In the genomic region with DNA sequence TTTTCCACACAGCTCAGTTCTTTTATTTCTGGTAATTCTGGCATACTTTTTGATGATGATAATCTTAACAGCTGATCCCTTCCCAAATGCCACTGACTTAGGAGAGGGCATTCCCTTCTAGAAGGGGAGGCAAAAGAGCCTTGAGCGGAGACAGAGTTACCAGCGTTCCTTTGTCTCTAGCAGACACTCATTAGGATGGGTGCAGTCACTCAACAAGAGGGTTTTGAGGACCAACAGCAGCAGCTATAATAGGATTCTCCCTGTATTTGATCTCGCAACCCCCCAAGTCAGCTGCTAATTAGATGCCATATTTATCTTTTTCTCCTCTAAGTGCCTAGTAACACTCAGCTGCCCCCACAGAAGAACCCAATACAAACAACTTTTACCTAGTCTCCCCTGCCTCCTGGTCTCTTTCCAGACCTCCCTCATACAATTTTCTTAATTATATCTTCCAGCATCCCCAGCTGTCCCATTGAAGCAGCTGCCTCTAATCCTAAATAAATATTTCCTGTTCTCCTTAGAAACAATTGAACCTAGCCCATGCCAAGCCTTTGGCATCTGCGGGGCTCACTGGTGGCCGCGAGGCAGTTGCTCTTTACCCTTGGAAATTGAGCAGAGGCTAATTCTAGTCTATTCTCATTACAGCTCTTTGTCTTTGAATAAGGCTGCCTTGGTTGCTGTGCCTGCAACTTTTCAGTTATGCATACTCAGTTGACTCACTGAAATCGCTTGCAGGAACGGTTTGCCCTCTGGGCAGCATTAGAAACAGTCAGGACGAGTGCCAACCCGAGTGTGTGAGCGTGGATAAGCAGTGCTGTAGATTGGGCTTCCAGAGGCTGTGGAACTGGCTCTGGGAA, we compare ENCODE assay signal across 9 mouse cellular contexts.
DNase-seq lines count a peak whose midpoint lies in the region; ATAC-seq and TF ChIP-seq lines count a peak whose summit lies in the region.
"Had no signal": no experiment of that assay in that cellular context is flagged by ENCODE, and none has a peak within 500 bp of the region (broad histone marks: within the 10 kb centered on the region; RNA-seq: fewer than 3 reads in every experiment).

No protein-coding gene starts in this region.

- TF ChIP-seq CTCF in kidney, adult 2 months (conservative IDR thresholded peaks at IDR 0.05; ENCODE audit: insufficient read depth, insufficient read length, low read depth, low read length), result no peak

- no peak for TF ChIP-seq POLR2A in kidney, adult 2 months (IDR thresholded peaks at IDR 0.05; ENCODE audit: low read depth, low read length)

- peak; percentile 7 for DNase-seq in kidney, adult 2 months
- peak; percentile 92 for DNase-seq in Muller cell, postnatal 12 days (ENCODE audit: inconsistent ontology term)
- peak; percentile 41 for DNase-seq in embryonic facial prominence, embryonic 11.5 days (ENCODE audit: low spot score)
- no peak for DNase-seq in urinary bladder, postnatal 10 days (ENCODE audit: low spot score)
- DNase-seq in liver, embryonic 11.5 days (ENCODE audit: low spot score), result no peak

- no peaks in the 10 kb centered on the region for H3K9me3 ChIP-seq in kidney, embryonic 14.5 days (ENCODE audit: control insufficient read depth, low read length)
- H3K9me3 ChIP-seq in embryonic facial prominence, embryonic 11.5 days (replicated peaks; ENCODE audit: control insufficient read depth, low read length), result no peaks in the 10 kb centered on the region
- no peaks in the 10 kb centered on the region for H3K9me3 ChIP-seq in hindbrain, embryonic 15.5 days
- no peaks in the 10 kb centered on the region for H3K9me3 ChIP-seq in intestine, embryonic 15.5 days
- no peaks in the 10 kb centered on the region for H3K9me3 ChIP-seq in liver, embryonic 11.5 days (ENCODE audit: control insufficient read depth, low read length)
- H3K9me3 ChIP-seq: limb, embryonic 15.5 days had no signal

- no peak overlapping the region for H3K4me3 ChIP-seq in kidney, adult 2 months (ENCODE audit: insufficient read depth, low read depth, low read length)
- H3K4me3 ChIP-seq in kidney, embryonic 14.5 days (ENCODE audit: low read length), result no peak overlapping the region
- H3K4me3 ChIP-seq in embryonic facial prominence, embryonic 11.5 days (ENCODE audit: low read depth, low read length), result no peak overlapping the region
- no peak overlapping the region for H3K4me3 ChIP-seq in hindbrain, embryonic 15.5 days
- H3K4me3 ChIP-seq in intestine, embryonic 15.5 days (replicated peaks), result no peak overlapping the region
- no peak overlapping the region for H3K4me3 ChIP-seq in liver, embryonic 11.5 days (ENCODE audit: low read depth, low read length)
- H3K4me3 ChIP-seq: limb, embryonic 15.5 days had no signal

- no peak overlapping the region for H3K27ac ChIP-seq in kidney, adult 2 months (ENCODE audit: insufficient read depth, low read depth, low read length)
- H3K27ac ChIP-seq in kidney, embryonic 14.5 days (ENCODE audit: low read depth, low read length), result no peak overlapping the region
- no peak overlapping the region for H3K27ac ChIP-seq in embryonic facial prominence, embryonic 11.5 days (replicated peaks; ENCODE audit: low read depth, low read length)
- 0 out of 2 replicates have a peak overlapping the region, but pooled peaks have one; percentile 35 for H3K27ac ChIP-seq in hindbrain, embryonic 15.5 days (replicated peaks)
- no peak overlapping the region for H3K27ac ChIP-seq in intestine, embryonic 15.5 days
- no peak overlapping the region for H3K27ac ChIP-seq in liver, embryonic 11.5 days (ENCODE audit: low read depth, low read length)
- H3K27ac ChIP-seq: limb, embryonic 15.5 days had no signal

- ATAC-seq in kidney, embryonic 14.5 days (ENCODE audit: low FRiP score, low TSS enrichment), result no peak
- ATAC-seq in embryonic facial prominence, embryonic 11.5 days (replicated peaks; ENCODE audit: insufficient number of reproducible peaks, low FRiP score, low TSS enrichment, low read depth), result no peak
- peak; percentile 65; the same call in 1 of the 2 replicates for ATAC-seq in hindbrain, embryonic 15.5 days (ENCODE audit: low FRiP score, low read depth)
- no peak for ATAC-seq in intestine, embryonic 15.5 days
- no peak for ATAC-seq in liver, embryonic 11.5 days (replicated peaks; ENCODE audit: low FRiP score)

- no peaks in the 10 kb centered on the region for H3K4me1 ChIP-seq in kidney, adult 2 months (ENCODE audit: control insufficient read depth, insufficient read depth, low read length)
- H3K4me1 ChIP-seq in kidney, embryonic 14.5 days (ENCODE audit: control insufficient read depth, insufficient read depth, low read length), result no peaks in the 10 kb centered on the region
- no peaks in the 10 kb centered on the region for H3K4me1 ChIP-seq in embryonic facial prominence, embryonic 11.5 days (ENCODE audit: control insufficient read depth, insufficient read depth, low read length)
- H3K4me1 ChIP-seq in hindbrain, embryonic 15.5 days (replicated peaks), result peaks cover 10% of the 10 kb centered on the region
- H3K4me1 ChIP-seq in intestine, embryonic 15.5 days (replicated peaks), result no peaks in the 10 kb centered on the region
- H3K4me1 ChIP-seq in liver, embryonic 11.5 days (replicated peaks; ENCODE audit: control insufficient read depth, insufficient read depth, low read length), result no peaks in the 10 kb centered on the region

- WGBS in kidney, adult 2 months, result 68% methylated on average over 11 of the region's 11 CpGs
- 72% methylated on average over 11 of the region's 11 CpGs for WGBS in kidney, embryonic 14.5 days
- WGBS in embryonic facial prominence, embryonic 11.5 days, result 29% methylated on average over 11 of the region's 11 CpGs
- 27% methylated on average over 11 of the region's 11 CpGs for WGBS in hindbrain, embryonic 15.5 days
- WGBS in intestine, embryonic 15.5 days, result 58% methylated on average over 11 of the region's 11 CpGs
- 66% methylated on average over 11 of the region's 11 CpGs for WGBS in liver, embryonic 11.5 days

- H3K27me3 ChIP-seq in kidney, adult 2 months (replicated peaks; ENCODE audit: control insufficient read depth, insufficient read depth, low read length), result no peaks in the 10 kb centered on the region
- no peaks in the 10 kb centered on the region for H3K27me3 ChIP-seq in kidney, embryonic 14.5 days (ENCODE audit: control insufficient read depth, insufficient read depth, low read length)
- no peaks in the 10 kb centered on the region for H3K27me3 ChIP-seq in embryonic facial prominence, embryonic 11.5 days (ENCODE audit: control insufficient read depth, insufficient read depth, low read length)
- H3K27me3 ChIP-seq in hindbrain, embryonic 15.5 days, result no peaks in the 10 kb centered on the region
- no peaks in the 10 kb centered on the region for H3K27me3 ChIP-seq in intestine, embryonic 15.5 days (replicated peaks)
- H3K27me3 ChIP-seq in liver, embryonic 11.5 days (replicated peaks; ENCODE audit: control insufficient read depth, insufficient read depth, low read length), result no peaks in the 10 kb centered on the region
- H3K27me3 ChIP-seq: limb, embryonic 15.5 days had no signal

- no peak overlapping the region for H3K9ac ChIP-seq in kidney, embryonic 14.5 days (ENCODE audit: low read depth, low read length)
- no peak overlapping the region for H3K9ac ChIP-seq in embryonic facial prominence, embryonic 11.5 days (replicated peaks; ENCODE audit: low read length)
- H3K9ac ChIP-seq in hindbrain, embryonic 15.5 days, result no peak overlapping the region
- H3K9ac ChIP-seq in intestine, embryonic 15.5 days, result no peak overlapping the region
- no peak overlapping the region for H3K9ac ChIP-seq in liver, embryonic 11.5 days (ENCODE audit: low read depth, low read length)
- H3K9ac ChIP-seq: limb, embryonic 15.5 days had no signal

- no peak overlapping the region for H3K4me2 ChIP-seq in kidney, embryonic 14.5 days (replicated peaks; ENCODE audit: low read depth, low read length)
- H3K4me2 ChIP-seq in embryonic facial prominence, embryonic 11.5 days (ENCODE audit: low read depth, low read length), result no peak overlapping the region
- H3K4me2 ChIP-seq in hindbrain, embryonic 15.5 days, result no peak overlapping the region
- H3K4me2 ChIP-seq in intestine, embryonic 15.5 days (replicated peaks), result no peak overlapping the region
- no peak overlapping the region for H3K4me2 ChIP-seq in liver, embryonic 11.5 days
- H3K4me2 ChIP-seq: limb, embryonic 15.5 days had no signal

- H3K36me3 ChIP-seq in kidney, adult 2 months (ENCODE audit: control insufficient read depth, insufficient read depth, low read length), result no peaks in the 10 kb centered on the region
- no peaks in the 10 kb centered on the region for H3K36me3 ChIP-seq in kidney, embryonic 14.5 days (ENCODE audit: control insufficient read depth, insufficient read depth, low read length)
- H3K36me3 ChIP-seq in embryonic facial prominence, embryonic 11.5 days (replicated peaks; ENCODE audit: control insufficient read depth, insufficient read depth, low read depth, low read length), result no peaks in the 10 kb centered on the region
- H3K36me3 ChIP-seq in hindbrain, embryonic 15.5 days, result no peaks in the 10 kb centered on the region
- no peaks in the 10 kb centered on the region for H3K36me3 ChIP-seq in intestine, embryonic 15.5 days
- H3K36me3 ChIP-seq in liver, embryonic 11.5 days (ENCODE audit: control insufficient read depth, insufficient read depth, low read length), result no peaks in the 10 kb centered on the region
- H3K36me3 ChIP-seq: limb, embryonic 15.5 days had no signal

Comparison
In these comparisons a context has a peak if more than half of its experiments do, and no peak if none do; other contexts are left out.
1. DNase-seq: peak in kidney, adult 2 months (single experiment), Muller cell, postnatal 12 days (single experiment) and embryonic facial prominence, embryonic 11.5 days (single experiment); none in urinary bladder, postnatal 10 days (single experiment) and liver, embryonic 11.5 days (single experiment).